Mouse (Mus musculus) heart, postnatal 4 days (tissue): ENCODE measurements around the gene Thap8. TPM values are rescaled to one million over a fixed set of nuclear protein-coding genes. Genes with fewer than 3 reads are reported as not detected.
"Not testable (repeated sequence)": the region's sequence is repeated elsewhere in the genome, so short reads cannot be mapped to it uniquely, and the experiment has no call there.

Experiments
- DNase-seq: peaks from one replicate; pipeline ENCODE4 v3.0.0; 2021
- total RNA-seq, 2 experiments: library from RNA; stranded (reverse); gene quantifications; 2 replicates each; pipeline ENCODE4 v1.2.3; 2021

The Thap8 gene
- under 1 TPM; 0.38 to 0.54 TPM for total RNA-seq

GRCm38 (mm10) chr7:30279951-30280669, at the start of gene Thap8, which contains the start of gene Wdr62:
Thap8 (plus strand) TSS chr7:30280094.
Wdr62 (minus strand) TSS chr7:30280419.
- DNase-seq = peak; percentile 95

- no peak for DNase-seq
Measured at GRCm38 (mm10) chr7:30231328-30231668, 48.6 kb upstream of the Thap8 start.

- peak; percentile 98 for DNase-seq
Measured at GRCm38 (mm10) chr7:30231669-30232454, 48.0 kb upstream of the Thap8 start, which contains the start of the genes Polr2i and Tbcb. Polr2i (plus strand) TSS chr7:30231948. Tbcb (minus strand) TSS chr7:30232272.

DNA sequence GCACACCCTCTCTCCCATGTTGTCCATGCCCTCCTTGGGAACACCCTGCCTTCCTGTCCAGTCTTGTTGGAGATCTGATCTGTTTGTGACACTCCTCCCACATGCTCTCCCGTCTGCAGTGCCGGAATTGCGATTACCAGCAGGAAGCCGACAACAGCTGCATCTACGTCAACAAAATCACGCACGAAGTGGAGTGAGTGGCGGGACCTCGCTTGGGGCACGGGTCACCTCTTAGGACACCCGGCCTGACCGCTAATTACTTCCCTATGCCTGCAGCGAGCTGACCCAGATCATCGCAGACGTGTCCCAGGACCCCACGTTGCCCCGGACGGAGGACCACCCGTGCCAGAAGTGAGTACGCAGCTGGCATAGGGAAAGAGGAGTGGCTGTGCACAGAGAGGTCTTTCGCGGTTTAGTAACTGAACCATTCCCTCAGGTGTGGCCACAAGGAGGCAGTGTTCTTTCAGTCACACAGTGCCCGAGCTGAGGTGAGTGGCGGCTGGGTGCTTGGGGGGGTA, 47.2 kb upstream of the Thap8 start:
- DNase-seq = peak; percentile 77

- peak; percentile 30 for DNase-seq
Measured at GRCm38 (mm10) chr7:30233387-30233786, 46.5 kb upstream of the Thap8 start.

GRCm38 (mm10) chr7:30234276-30234858, 45.5 kb upstream of the Thap8 start:
- no peak for DNase-seq

GRCm38 (mm10) chr7:30235091-30235490, 44.8 kb upstream of the Thap8 start:
- DNase-seq = no peak

DNA sequence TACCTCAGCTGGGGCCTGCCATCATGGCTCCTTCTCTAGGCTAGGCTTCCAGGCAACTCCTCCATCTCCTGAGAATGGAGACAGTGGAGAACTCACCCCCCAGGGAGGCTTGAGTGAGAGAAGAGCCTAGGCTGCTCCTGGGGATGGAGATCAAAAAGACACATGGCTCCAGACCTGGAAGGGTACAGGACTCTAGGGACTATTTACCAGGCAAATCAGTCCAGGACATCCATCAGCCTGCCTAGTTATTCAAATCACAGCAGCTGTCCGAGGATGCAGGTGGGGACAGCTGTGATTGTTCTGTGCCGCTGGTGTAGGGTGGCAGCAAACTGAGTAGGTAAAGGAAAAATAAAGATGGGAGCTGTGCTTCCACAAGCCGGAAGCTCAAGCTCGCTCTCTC, 44.3 kb upstream of the Thap8 start, which contains the start of gene Ovol3:
TSS of gene Ovol3 (minus strand) at position 101 of the 400 bp plus-strand sequence.
- DNase-seq = no peak

- DNase-seq = not testable (repeated sequence)
Measured at GRCm38 (mm10) chr7:30237374-30237773, 42.5 kb upstream of the Thap8 start.

DNA sequence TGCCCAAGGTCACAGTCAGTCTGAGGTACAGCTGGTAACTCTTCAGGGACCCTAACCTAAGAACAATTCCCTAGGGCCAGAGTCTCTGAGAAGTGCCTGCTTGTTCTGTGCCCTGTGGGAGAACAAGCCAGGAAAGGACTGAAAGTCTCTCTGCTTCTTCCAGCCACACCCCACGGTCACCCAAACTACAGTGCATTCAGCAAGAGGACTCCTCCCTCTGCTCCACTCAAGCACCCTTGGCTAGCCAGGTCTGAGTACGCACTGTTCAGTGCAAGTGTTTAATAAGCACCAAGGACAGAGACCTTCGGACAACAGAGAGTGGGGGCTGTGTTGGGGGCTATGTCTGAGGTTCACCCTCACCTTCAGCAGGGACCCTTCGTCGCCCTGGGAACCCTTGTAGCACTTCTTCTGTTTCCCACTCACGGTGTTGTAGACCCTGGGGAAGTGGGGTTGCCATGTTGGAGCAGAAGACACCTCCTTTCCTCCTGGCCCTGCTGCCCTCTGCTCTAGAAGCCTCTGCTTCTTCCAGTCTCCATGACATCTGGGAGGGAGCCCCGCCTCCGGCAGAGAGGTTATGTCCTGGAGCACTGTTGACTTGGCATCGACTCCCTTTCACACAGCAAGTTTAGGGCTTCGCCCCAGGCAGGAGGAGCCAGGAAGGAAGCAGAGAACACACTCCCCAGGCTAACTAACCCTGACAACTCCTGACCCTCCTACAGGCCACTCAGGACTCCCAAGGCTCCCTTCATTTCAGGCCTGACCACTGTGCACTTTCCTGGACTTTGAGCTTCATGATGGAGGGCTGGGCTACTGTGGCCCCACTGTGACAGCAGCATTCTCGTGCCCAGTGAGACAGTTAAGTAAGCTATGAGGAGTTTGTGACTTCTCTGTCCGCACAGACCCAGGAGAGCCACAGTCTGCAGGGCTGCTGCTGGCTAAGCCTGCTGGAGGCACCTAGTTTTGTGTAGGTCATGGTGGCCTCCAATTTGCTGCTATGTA, 27.6 kb upstream of the Thap8 start:
- no peak for DNase-seq

DNA sequence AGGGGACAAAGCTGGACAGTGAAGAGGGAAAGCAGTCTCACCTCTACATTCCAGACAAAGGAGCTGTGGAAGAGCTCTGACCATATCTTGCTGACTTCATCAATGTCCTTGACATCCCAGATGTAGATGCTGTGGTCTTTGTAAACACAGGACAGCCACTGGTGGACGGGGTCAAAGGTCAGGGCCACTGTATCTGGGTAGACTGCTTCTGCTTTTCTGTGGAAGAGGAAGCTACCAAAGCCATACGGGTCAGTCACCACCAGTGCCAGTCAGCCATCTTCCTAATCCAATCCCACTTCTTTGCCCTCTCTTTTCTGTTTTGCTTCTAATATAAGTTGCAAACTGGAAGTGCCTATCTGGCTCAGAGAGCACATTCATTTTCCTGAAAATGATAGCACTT, 14.9 kb upstream of the Thap8 start:
- DNase-seq = no peak

DNA sequence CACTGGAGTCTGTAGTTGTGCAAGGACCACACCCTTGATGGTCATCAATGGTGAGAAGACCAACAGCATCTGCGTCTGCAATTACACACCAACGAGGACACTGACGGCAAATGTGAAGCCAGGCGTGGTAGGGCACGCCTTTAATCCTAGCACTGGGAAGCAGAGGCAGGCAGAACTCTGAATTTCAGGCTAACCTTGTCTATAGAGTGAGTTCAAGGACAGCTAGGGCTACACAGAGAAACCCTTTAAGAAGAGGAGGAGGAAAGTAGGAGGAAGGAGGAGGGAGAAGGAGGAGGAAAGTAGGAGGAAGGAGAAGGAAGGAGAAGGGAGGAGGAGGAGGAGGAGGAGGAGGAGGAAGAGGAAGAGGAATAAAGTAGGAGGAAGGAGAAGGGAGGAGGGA, 14.4 kb upstream of the Thap8 start:
- DNase-seq = no peak

DNA sequence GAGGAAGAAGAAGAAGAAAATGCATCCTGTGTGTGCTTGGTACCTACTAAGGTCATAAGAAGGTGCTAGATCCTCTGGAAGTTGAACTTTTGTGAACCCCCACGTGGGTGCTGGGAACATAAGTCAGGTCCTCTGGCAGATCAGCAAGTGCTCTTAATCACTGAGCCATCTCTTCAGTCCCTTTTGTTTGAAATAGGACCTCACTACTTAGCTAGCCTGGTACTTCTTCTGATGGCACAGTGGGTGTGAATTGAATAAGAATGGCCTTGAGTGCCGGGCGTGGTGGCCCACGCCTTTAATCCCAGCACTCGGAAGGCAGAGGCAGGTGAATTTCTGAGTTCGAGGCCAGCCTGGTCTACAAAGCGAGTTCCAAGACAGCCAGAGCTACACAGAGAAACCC, 14.0 kb upstream of the Thap8 start:
- DNase-seq = no peak

GRCm38 (mm10) chr7:30266780-30267179, 13.1 kb upstream of the Thap8 start:
- no peak for DNase-seq

GRCm38 (mm10) chr7:30269641-30270040, 10.3 kb upstream of the Thap8 start:
- DNase-seq = no peak

- no peak for DNase-seq
Measured at GRCm38 (mm10) chr7:30274383-30274782, 5.5 kb upstream of the Thap8 start.

GRCm38 (mm10) chr7:30278911-30279310, 983 bp upstream of the Thap8 start:
- no peak for DNase-seq

DNA sequence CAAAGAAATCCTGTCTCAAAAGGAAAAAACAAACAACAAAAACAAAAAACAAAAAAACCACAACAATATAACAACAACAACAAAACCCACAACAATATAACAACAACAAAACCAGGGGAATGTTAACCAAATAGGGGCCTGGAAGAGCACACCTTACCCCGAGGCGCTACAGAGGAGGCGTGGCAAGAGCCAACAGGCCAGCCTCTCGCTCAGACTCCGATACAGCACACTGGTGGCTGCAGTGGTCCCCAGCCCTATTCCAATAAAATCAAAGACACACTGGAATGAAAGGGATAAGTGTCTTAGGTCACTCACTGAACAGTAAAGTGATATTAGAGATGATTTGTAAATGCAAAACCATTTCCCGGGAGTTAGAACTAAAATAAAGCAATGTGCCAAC, 358 bp upstream of the Thap8 start:
- DNase-seq = no peak

- DNase-seq = peak; percentile 92
Measured at GRCm38 (mm10) chr7:30280670-30281138, 810 bp downstream of the Thap8 start.

GRCm38 (mm10) chr7:30281522-30281921, 1.6 kb downstream of the Thap8 start:
- DNase-seq = no peak

- no peak for DNase-seq
Measured at GRCm38 (mm10) chr7:30282740-30283139, 2.8 kb downstream of the Thap8 start.
